Mouse (Mus musculus): ENCODE results near the gene Scd4.

DNA sequence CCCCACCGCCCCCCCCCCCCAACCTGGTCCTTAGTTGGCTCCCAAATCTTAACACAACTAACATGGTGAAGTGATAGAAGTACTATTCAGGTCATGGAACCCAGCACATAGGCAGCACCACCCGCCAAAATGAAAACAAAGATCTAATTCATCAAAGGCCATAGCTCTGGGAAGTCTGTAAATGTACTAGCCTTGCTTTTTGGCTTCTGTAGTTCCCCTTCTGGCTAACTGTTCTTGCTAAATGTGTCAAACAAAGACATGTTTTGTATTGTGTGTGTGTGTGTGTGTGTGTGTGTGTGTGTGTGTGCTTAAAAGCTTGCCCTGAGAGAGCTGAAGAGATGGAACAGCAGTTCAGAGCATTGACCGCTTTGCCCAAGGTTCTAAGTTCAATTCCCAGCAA is 19.8 kb upstream of the Scd4 start:
- TF ChIP-seq POLR2A (IDR thresholded peaks at IDR 0.05; ENCODE audit: borderline replicate concordance, extremely low read depth, low read depth, low read length) (no peak), CTCF (IDR thresholded peaks at IDR 0.05; ENCODE audit: insufficient read depth, low read length) (no peak)
